Mouse (Mus musculus): Measurements from ENCODE around the gene Arvcf.

DNA sequence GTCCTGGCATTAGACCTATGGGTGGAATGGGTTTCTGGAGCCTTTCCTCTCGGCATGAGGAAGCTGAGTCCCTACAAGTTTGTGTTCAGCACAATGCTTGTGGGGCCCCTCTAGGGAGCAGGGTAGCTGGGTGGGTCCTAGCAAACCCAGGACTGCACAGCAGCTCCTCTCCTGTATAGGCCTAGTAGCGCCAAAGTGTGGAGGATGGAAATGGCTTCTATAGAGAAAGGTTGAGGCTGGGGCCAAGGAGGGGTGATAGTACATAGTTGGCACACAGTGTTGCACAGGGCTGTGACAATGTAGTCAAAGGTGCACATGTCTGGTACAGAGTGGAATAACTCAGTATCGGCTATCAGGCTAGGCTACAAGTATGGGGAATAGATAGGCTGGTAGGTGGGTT is 46.1 kb downstream of the Arvcf start:
- TF ChIP-seq POLR2A (IDR thresholded peaks at IDR 0.05; ENCODE audit: borderline replicate concordance, insufficient read depth, low read length) (no peak), CTCF (IDR thresholded peaks at IDR 0.05; ENCODE audit: borderline replicate concordance, insufficient read depth, low read depth, low read length) (no peak)
